Mouse (Mus musculus) ES-E14 (cell line): ENCODE results near the gene Grcc10. TPM values are rescaled to one million over a fixed set of nuclear protein-coding genes. Genes with fewer than 3 reads are reported as not detected.

ENCODE experiments used
- DNase-seq: peaks from one replicate; pipeline ENCODE4 v3.0.0-alpha.2; 2013; ENCODE audit warnings: low read depth, low spot score
- H3K27ac ChIP-seq: 2 replicates; pipeline ENCODE4 v1.5.1; 2012; ENCODE audit warnings: low read depth, mild to moderate bottlenecking, low read length, moderate library complexity, mixed read lengths; ENCODE audit not compliant: poor library complexity, insufficient read depth, severe bottlenecking
- H3K36me3 ChIP-seq: 2 replicates; pipeline ENCODE4 v1.6.1; 2012; ENCODE audit warnings: mild to moderate bottlenecking, low read length, moderate library complexity, mixed read lengths; ENCODE audit not compliant: control insufficient read depth, poor library complexity, insufficient read depth, severe bottlenecking
- H3K4me1 ChIP-seq, 2 experiments: fragments of 150-350 bp in 1 of 2; sonication (generic) in 1 of 2; 2 replicates each; pipeline ENCODE4 v1.6.1; 2012; ENCODE audit warnings: low read length in 2 of 2, mild to moderate bottlenecking in 1 of 2, mixed read lengths in 1 of 2; ENCODE audit not compliant: control insufficient read depth in 2 of 2, insufficient read depth in 2 of 2, poor library complexity in 1 of 2
- H3K4me3 ChIP-seq, 2 experiments: fragments of 150-350 bp in 1 of 2; sonication (generic) in 1 of 2; 2 replicates each; pipeline ENCODE4 v1.5.1; 2012; ENCODE audit warnings: low read length in 2 of 2, low read depth in 1 of 2, mild to moderate bottlenecking in 1 of 2, mixed read lengths in 1 of 2; ENCODE audit not compliant: insufficient read depth in 1 of 2, poor library complexity in 1 of 2, severe bottlenecking in 1 of 2
- H3K9ac ChIP-seq: 2 replicates; pipeline ENCODE4 v1.6.1; 2012; ENCODE audit warnings: low read depth, mild to moderate bottlenecking, low read length, mixed read lengths; ENCODE audit not compliant: poor library complexity, insufficient read depth, severe bottlenecking
- H3K9me3 ChIP-seq: fragments of 150-350 bp; sonication (generic); 2 replicates; pipeline ENCODE4 v1.6.1; 2012; ENCODE audit warnings: low read depth, mild to moderate bottlenecking, low read length; ENCODE audit not compliant: control insufficient read depth, insufficient read depth
- CHD2 ChIP-seq: IDR thresholded peaks from 2 replicates; pipeline ENCODE4 v1.6.1; 2014; ENCODE audit warnings: mild to moderate bottlenecking, low read depth, low read length, inconsistent platforms
- HCFC1 ChIP-seq: IDR thresholded peaks from 2 replicates; pipeline ENCODE4 v1.6.1; 2012; ENCODE audit warnings: low read length, inconsistent platforms, borderline replicate concordance; ENCODE audit not compliant: insufficient read depth
- MAFK ChIP-seq: IDR thresholded peaks from 2 replicates; pipeline ENCODE4 v1.6.1; 2014; ENCODE audit warnings: mild to moderate bottlenecking, low read depth, low read length, inconsistent platforms; ENCODE audit not compliant: insufficient read depth
- ZC3H11A ChIP-seq: IDR thresholded peaks from 2 replicates; pipeline ENCODE4 v1.6.1; 2012; ENCODE audit warnings: low read depth, mild to moderate bottlenecking, inconsistent platforms, low read length, borderline replicate concordance
- ZNF384 ChIP-seq: IDR thresholded peaks from 2 replicates; pipeline ENCODE4 v1.6.1; 2012; ENCODE audit warnings: low read depth, low read length, inconsistent platforms
- in situ Hi-C, 2 experiments: fragments of 600-800 bp; cut with MboI; formaldehyde crosslinking; loops; one replicate each; pipeline ENCODE4 v1.15.1; 2025; ENCODE audit warnings: low sequenced_read_pairs in 2 of 2, inconsistent platforms in 1 of 2; ENCODE audit not compliant: unreplicated experiment in 2 of 2
- total RNA-seq: library from RNA; depleted of rRNA; stranded (reverse); fragments of 300-350 nt; gene quantifications from 2 replicates; pipeline ENCODE4 v1.2.3, GENCODE M21; 2012

The Grcc10 gene
- total RNA-seq, 1 experiment = 108 TPM

- Histone ChIP-seq H3K9ac (no peak overlapping the region), H3K27ac (no peak overlapping the region), H3K36me3 (no peaks in the 10 kb centered on the region), H3K9me3 (no peaks in the 10 kb centered on the region), H3K4me1 (peaks cover 3 to 23% of the 10 kb centered on the region in 2 experiments), H3K4me3 (peak overlapping the region; percentile 54 to 65; a peak in 3 of 4 replicates)
- no peak for DNase-seq
- in situ Hi-C loops = no loop called here
- no peak for TF ChIP-seq ZC3H11A
Measured at GRCm38 (mm10) chr6:124768704-124769044, 27.5 kb upstream of the Grcc10 start.

- H3K9ac ChIP-seq = peak overlapping the region; percentile 15
- DNase-seq = peak; percentile 68
- no peaks in the 10 kb centered on the region for H3K9me3 ChIP-seq
- H3K4me1 ChIP-seq = peaks cover 3 to 23% of the 10 kb centered on the region in 2 experiments
- peak overlapping the region; percentile 54 to 65 for H3K4me3 ChIP-seq
- in situ Hi-C loops = no loop called here
- no peaks in the 10 kb centered on the region for H3K36me3 ChIP-seq
- TF ChIP-seq CHD2 (no peak), MAFK (no peak), HCFC1 (no peak), ZC3H11A (no peak), ZNF384 (no peak)
- no peak overlapping the region for H3K27ac ChIP-seq
Measured at GRCm38 (mm10) chr6:124767920-124768703, 26.9 kb upstream of the Grcc10 start.

- Histone ChIP-seq H3K4me1 (peaks cover 3 to 23% of the 10 kb centered on the region in 2 experiments), H3K27ac (no peak overlapping the region), H3K9ac (peak overlapping the region; percentile 15; the same call in 1 of the 2 replicates), H3K36me3 (no peaks in the 10 kb centered on the region), H3K4me3 (peak overlapping the region in 1 of 2 experiments; percentile 65; a peak in 3 of 4 replicates), H3K9me3 (no peaks in the 10 kb centered on the region)
- in situ Hi-C loops = no loop called here
- DNase-seq = no peak
- TF ChIP-seq MAFK = no peak
- no peak for TF ChIP-seq ZC3H11A
- no peak for TF ChIP-seq CHD2
- no peak for TF ChIP-seq HCFC1
- TF ChIP-seq ZNF384 = no peak
Measured at GRCm38 (mm10) chr6:124767536-124767919, 26.4 kb upstream of the Grcc10 start.

GRCm38 (mm10) chr6:124765951-124766350 is 24.8 kb upstream of the Grcc10 start:
- in situ Hi-C loops = no loop called here
- H3K4me3 ChIP-seq = no peak overlapping the region
- TF ChIP-seq ZNF384 (no peak), ZC3H11A (no peak), CHD2 (no peak), MAFK (no peak), HCFC1 (no peak)
- no peak overlapping the region for H3K9ac ChIP-seq
- H3K27ac ChIP-seq = no peak overlapping the region
- H3K36me3 ChIP-seq = no peaks in the 10 kb centered on the region; the same call in 1 of the 2 replicates
- DNase-seq = no peak
- no peaks in the 10 kb centered on the region for H3K9me3 ChIP-seq
- H3K4me1 ChIP-seq = peaks cover 3 to 23% of the 10 kb centered on the region in 2 experiments

GRCm38 (mm10) chr6:124759259-124759658 is 18.1 kb upstream of the Grcc10 start:
- in situ Hi-C loops = no loop called here
- peak overlapping the region; percentile 40; the same call in 1 of the 2 replicates for H3K9ac ChIP-seq
- no peak overlapping the region for H3K27ac ChIP-seq
- peak overlapping the region in 1 of 2 experiments; percentile 23; a peak in 2 of 4 replicates for H3K4me3 ChIP-seq
- no peaks in the 10 kb centered on the region; the same call in 1 of the 2 replicates for H3K36me3 ChIP-seq
- no peaks in the 10 kb centered on the region for H3K9me3 ChIP-seq
- peak; percentile 88 for DNase-seq
- peaks cover 4 to 13% of the 10 kb centered on the region in 2 experiments; a peak in 3 of 4 replicates for H3K4me1 ChIP-seq
- TF ChIP-seq CHD2 = no peak
- no peak for TF ChIP-seq MAFK
- TF ChIP-seq ZC3H11A = peak; percentile 78
- TF ChIP-seq HCFC1 = peak; percentile 75; the same call in 1 of the 2 replicates
- 0 out of 2 replicates have a peak, but pooled peaks have one; percentile 51 for TF ChIP-seq ZNF384
